Mouse (Mus musculus): ENCODE data around the gene Gm36079.
"Not testable (repeated sequence)": the region's sequence is repeated elsewhere in the genome, so short reads cannot be mapped to it uniquely, and the experiment has no call there.

GRCm38 (mm10) chr13:120046422-120047209, 19.8 kb upstream of the Gm36079 start:
- not testable (repeated sequence) for TF ChIP-seq POLR2A (IDR thresholded peaks at IDR 0.05; ENCODE audit: low read depth, low read length); CTCF (conservative IDR thresholded peaks at IDR 0.05; ENCODE audit: insufficient read depth, insufficient read length, low read depth, low read length)

Data from kidney, adult 2 months (tissue).